Mouse (Mus musculus) limb, embryonic 15.5 days (tissue): ENCODE data around the gene Cyp21a1. TPM values are rescaled to one million over a fixed set of nuclear protein-coding genes. Genes with fewer than 3 reads are reported as not detected.

Experiments
- microRNA-seq: library from miRNA; unstranded; fragments of <30 nt; microRNA quantifications from one replicate; pipeline ENCODE4, GENCODE M21; 2016
- polyA plus RNA-seq: library from polyadenylated mRNA; unstranded; fragments of >200 nt; fragmentation: Nextera tagmentation; extraction: Ambion mirVana; gene quantifications from 2 replicates; pipeline ENCODE4 v1.2.1, GENCODE M21; 2015

The Cyp21a1 gene
- polyA plus RNA-seq, 1 experiment from 2014 or later: 0.12 TPM

Small RNA genes within 50 kb of the gene (microRNA-seq; reads per million reads assigned to microRNA genes)
- gene Gm27471: not detected
- gene Mir6970: not detected
- 0.82 reads per million for gene Mir6971

Other genes with a start within 250 kb of the Cyp21a1 start
- 3.4 and 5.9 TPM in 2 replicates for gene Notch4, start 240.3 kb downstream of the Cyp21a1 start, polyA plus RNA-seq
- 7.2 and 10.1 TPM in 2 replicates for gene Gpsm3, start 214.8 kb downstream of the Cyp21a1 start, polyA plus RNA-seq
- 9.6 and 9.8 TPM in 2 replicates for gene Pbx2, start 213.3 kb downstream of the Cyp21a1 start, polyA plus RNA-seq
- gene Ager, start 206.7 kb downstream of the Cyp21a1 start, polyA plus RNA-seq: 2.0 and 2.5 TPM in 2 replicates
- 107 and 111 TPM in 2 replicates for gene Rnf5, start 200.9 kb downstream of the Cyp21a1 start, polyA plus RNA-seq
- 45.8 and 50.6 TPM in 2 replicates for gene Agpat1, start 200.3 kb downstream of the Cyp21a1 start, polyA plus RNA-seq
- gene Egfl8, start 188.6 kb downstream of the Cyp21a1 start, polyA plus RNA-seq: 8.3 and 13.4 TPM in 2 replicates
- gene Ppt2, start 176.1 kb downstream of the Cyp21a1 start, polyA plus RNA-seq: 26.8 and 29.9 TPM in 2 replicates
- 0.46 and 0.60 TPM in 2 replicates for gene Prrt1, start 175.0 kb downstream of the Cyp21a1 start, polyA plus RNA-seq
- gene Fkbpl, start 159.8 kb downstream of the Cyp21a1 start, polyA plus RNA-seq: 15.5 and 17.1 TPM in 2 replicates
- gene Atf6b, start 157.4 kb downstream of the Cyp21a1 start, polyA plus RNA-seq: 85.4 and 88.3 TPM in 2 replicates
- 1.9 and 4.2 TPM in 2 replicates for gene Tnxb, start 134.0 kb downstream of the Cyp21a1 start, polyA plus RNA-seq
- 1.5 and 3.3 TPM in 2 replicates for gene C4b, start 60.7 kb downstream of the Cyp21a1 start, polyA plus RNA-seq
- gene Stk19, start 32.4 kb upstream of the Cyp21a1 start, polyA plus RNA-seq: 26.1 and 29.3 TPM in 2 replicates
- 62.1 and 65.8 TPM in 2 replicates for gene Dxo, start 32.5 kb upstream of the Cyp21a1 start, polyA plus RNA-seq
- gene Skiv2l, start 45.6 kb upstream of the Cyp21a1 start, polyA plus RNA-seq: 47.2 and 47.4 TPM in 2 replicates
- 90.1 and 96.4 TPM in 2 replicates for gene Nelfe, start 45.8 kb upstream of the Cyp21a1 start, polyA plus RNA-seq
- gene Cfb, start 58.0 kb upstream of the Cyp21a1 start, polyA plus RNA-seq: 2.8 and 3.6 TPM in 2 replicates
- 1.7 and 2.8 TPM in 2 replicates for gene Zbtb12, start 74.9 kb upstream of the Cyp21a1 start, polyA plus RNA-seq
- not detected in 2 replicates for gene Gm20547, start 77.5 kb upstream of the Cyp21a1 start, polyA plus RNA-seq
- gene C2, start 93.7 kb upstream of the Cyp21a1 start, polyA plus RNA-seq: 4.6 and 5.2 TPM in 2 replicates
- 64.6 and 78.1 TPM in 2 replicates for gene Ehmt2, start 93.9 kb upstream of the Cyp21a1 start, polyA plus RNA-seq
- 0.17 TPM in 1 of 2 replicates, not detected in the other for gene Slc44a4, start 109.9 kb upstream of the Cyp21a1 start, polyA plus RNA-seq
- gene Neu1, start 126.7 kb upstream of the Cyp21a1 start, polyA plus RNA-seq: 20.1 and 20.5 TPM in 2 replicates
- 3.3 and 3.6 TPM in 2 replicates for gene Hspa1b, start 154.7 kb upstream of the Cyp21a1 start, polyA plus RNA-seq
- gene Gm20481, start 165.4 kb upstream of the Cyp21a1 start, polyA plus RNA-seq: not detected in 2 replicates
- 31.7 and 32.0 TPM in 2 replicates for gene Hspa1a, start 167.6 kb upstream of the Cyp21a1 start, polyA plus RNA-seq
- gene Hspa1l, start 168.1 kb upstream of the Cyp21a1 start, polyA plus RNA-seq: 0.46 and 0.65 TPM in 2 replicates
- 143 and 159 TPM in 2 replicates for gene Lsm2, start 177.3 kb upstream of the Cyp21a1 start, polyA plus RNA-seq
- 94.4 and 95.1 TPM in 2 replicates for gene Vars, start 196.4 kb upstream of the Cyp21a1 start, polyA plus RNA-seq
- 0.18 and 0.20 TPM in 2 replicates for gene Vwa7, start 212.0 kb upstream of the Cyp21a1 start, polyA plus RNA-seq
- 8.9 and 9.4 TPM in 2 replicates for gene Sapcd1, start 223.5 kb upstream of the Cyp21a1 start, polyA plus RNA-seq
- gene Msh5, start 242.2 kb upstream of the Cyp21a1 start, polyA plus RNA-seq: 3.0 and 3.5 TPM in 2 replicates
- 351 and 363 TPM in 2 replicates for gene Clic1, start 245.4 kb upstream of the Cyp21a1 start, polyA plus RNA-seq